Mouse (Mus musculus) left cerebral cortex, postnatal 10 days (tissue): ENCODE measurements at regions not wholly inside any gene's neighbourhood (a gene's known extent, or its start where the extent isn't known, plus 50 kb on each side); places are given as distances from the start of the nearest gene placed in this dataset.

Experiments used
- DNase-seq, 2 experiments: peaks; one replicate each; pipeline ENCODE4 v3.0.0; 2021 to 2022; ENCODE audit warnings: low spot score in 2 of 2, mixed read lengths in 1 of 2; ENCODE audit errors: extremely low spot score in 1 of 2
- intact Hi-C: fragments of 180-260 bp; cut with DNase I; formaldehyde crosslinking; loops from one replicate; pipeline ENCODE4 v1.15.1; 2025

DNA sequence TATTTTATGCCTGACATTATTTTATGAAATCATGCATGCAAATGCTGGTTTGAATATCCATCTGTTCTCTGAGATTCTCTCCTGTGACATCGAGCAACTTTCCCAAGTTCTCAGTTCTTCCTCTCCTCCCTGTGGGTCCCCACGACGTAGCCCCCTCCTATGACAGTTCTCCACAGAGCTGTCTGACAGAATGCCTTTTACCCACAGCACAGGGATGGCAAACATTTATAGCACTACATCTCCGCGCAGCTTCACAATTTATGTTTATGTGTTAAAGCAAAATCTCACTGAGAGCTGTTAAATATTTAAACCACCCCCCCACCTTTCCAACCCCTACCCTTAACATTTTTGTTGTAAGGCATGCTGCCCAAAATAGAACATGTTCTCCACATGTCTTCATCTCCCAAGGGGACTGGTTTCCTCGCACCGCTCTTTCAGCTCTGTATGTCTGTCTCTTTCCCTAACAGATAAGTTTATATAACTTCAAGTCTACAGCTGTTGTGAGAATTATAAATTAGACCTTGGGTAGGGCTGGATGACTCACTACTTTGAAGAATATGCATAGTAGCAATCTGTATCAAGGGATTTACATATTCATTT is 63.5 kb upstream of the Ndst3 start:
- DNase-seq, result no peak
- intact Hi-C loops, result loop anchor here (10.0 kb wide), 1 partner anchor 321 kb away; no protein-coding TSS in a partner anchor

- no peak for DNase-seq
- intact Hi-C loops, result loop anchor here (10.0 kb wide), 1 partner anchor 320 kb away; no protein-coding TSS in a partner anchor
Measured at GRCm38 (mm10) chr3:123754927-123755326, 64.3 kb upstream of the Ndst3 start.

DNA sequence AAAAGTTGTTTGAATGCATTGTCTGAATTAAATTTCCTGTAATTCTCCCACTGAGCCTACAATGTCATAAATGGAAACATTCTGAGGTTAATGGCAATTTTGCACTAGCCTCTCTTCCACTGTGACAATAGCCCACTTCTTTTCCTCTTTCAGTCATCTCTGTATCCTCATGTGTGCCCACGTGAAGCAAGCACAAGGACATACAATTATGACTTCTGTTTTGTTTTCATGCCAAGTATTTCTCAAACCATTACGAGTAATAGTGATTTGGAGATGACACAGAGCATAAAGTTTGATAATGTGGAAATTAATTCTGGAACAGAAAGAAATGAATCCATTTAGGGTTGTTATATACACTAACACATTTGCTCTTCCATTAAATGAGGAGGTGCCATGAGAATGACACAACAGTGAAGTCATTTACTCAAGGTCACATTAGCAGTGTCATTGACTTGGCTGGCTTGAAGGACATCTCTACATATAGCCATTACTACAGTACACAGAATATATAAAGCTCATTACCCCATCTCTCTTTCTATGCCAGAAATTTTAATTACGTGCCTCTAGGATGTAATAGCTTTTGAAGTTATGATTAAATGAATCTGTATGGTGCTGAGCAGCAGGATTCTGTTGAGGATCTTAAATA is 75.4 kb upstream of the Ndst3 start:
- intact Hi-C loops, result no loop called here
- no peak for DNase-seq

DNA sequence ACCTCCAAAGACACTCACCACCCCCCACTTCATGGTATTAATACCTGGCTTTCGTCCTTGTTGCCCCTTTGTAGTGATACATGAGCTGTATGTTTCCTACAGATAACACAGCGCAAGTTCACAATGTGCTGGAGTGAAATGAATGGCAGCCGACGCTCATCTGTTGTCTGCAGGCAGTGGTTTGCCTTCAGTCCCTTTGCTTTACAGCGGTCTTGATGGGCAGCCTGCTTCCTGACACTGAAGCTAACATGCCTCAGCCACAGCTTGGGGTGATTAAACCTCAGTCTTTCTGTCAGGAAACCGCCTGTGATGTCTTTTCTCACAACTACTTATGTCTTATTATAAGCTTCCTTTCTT is 75.9 kb upstream of the Ndst3 start:
- intact Hi-C loops, result no loop called here
- DNase-seq, result no peak

DNA sequence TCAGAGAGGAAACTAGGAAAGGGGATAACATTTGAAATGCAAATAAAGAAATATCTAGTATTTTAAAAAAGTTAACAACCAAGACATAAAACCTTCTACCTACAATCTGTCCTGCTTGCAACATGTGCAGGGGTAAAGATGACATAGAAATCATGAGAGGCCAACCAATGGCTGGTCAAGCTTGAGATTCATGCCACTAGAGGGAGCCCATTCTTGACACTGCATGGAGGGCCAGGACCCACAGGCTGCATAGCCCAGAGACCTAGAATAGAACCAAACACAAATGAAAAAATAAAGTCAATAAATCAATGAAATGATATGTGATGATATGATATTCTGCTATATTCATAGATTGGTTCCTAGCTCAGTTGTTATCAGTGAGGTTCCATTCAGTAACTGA is 89.9 kb upstream of the Ndst3 start:
- intact Hi-C loops, result no loop called here
- peak in 1 of 2 experiments; percentile 20 for DNase-seq

- no peak for DNase-seq
- intact Hi-C loops, result no loop called here
Measured at GRCm38 (mm10) chr3:123781581-123781980, 90.9 kb upstream of the Ndst3 start.

DNA sequence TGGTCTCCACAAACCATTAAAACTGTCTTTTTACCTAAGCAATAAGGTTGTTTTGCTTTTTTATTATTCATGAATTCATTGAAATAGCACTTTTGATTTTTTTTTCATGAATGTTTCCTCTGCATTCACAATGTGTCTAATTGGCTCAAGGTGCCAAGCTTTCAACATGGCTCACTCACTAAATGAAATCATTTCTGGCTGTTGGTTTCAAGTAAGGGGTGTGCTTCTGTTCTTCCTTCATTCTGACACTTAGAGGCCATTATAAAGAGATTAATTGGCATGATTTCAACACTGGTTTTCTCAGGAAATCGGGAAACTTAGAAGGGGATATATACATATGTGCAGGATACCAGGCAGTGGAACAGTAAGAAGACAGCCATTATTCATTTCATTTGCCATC is 93.5 kb upstream of the Ndst3 start:
- intact Hi-C loops, result no loop called here
- no peak for DNase-seq

DNA sequence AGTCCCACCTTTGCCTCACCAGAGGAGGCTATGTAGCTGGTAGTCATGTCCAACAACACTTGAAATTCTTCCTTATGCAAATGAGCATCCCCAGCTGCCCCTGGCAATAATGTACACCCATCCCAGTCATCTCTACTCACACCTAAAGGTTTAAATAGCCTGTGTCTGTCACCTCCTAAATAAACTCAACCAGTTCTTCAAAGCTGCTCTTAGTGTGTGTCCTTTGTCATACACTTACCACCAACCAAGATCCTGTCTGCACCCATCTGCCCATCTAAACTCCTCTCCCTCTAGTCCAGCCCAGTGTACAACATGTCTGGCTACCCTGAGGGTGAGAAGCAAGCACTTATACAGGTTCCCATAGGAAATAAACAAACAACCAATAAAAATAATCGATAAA is 103.4 kb upstream of the Ndst3 start:
- intact Hi-C loops, result no loop called here
- DNase-seq, result no peak

DNA sequence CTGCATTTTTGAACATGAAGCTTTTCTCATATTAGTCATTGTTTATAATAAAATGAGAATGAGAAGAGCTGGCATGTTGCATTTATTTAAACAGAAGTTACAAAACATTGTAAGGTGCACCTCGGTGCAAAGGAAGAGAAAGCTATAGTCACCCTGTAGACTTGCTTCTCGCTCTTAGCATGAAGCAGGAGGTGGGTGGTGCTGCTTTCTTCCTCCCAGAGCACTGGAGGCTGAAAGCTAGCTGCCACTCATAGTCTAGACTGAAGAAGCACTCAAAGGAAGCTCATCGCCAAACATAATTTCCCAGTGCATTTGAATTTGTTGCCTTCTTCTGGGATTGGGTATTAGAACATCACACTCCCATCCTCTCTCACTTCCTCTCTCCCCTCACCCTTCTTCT is 114.7 kb upstream of the Ndst3 start:
- intact Hi-C loops, result no loop called here
- no peak for DNase-seq

DNA sequence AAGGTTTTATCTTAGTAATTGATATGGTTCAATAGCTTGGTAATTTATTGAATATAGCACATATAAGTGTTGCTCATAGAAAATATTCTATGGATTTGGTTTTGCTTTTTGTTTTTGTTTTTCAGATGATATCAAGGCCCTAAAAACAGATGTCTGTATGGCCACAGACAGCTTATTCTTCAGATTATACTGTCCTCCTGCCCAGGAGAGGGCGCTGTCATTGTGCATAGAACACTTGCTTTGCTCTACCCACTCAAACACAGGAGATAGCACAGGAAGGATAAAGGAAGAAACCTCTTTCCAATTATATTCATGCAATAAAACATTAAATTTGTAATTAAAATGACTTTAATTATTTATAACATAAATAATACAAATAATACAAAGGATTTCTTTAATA is 115.4 kb upstream of the Ndst3 start:
- peak in 1 of 2 experiments; percentile 16 for DNase-seq
- intact Hi-C loops, result no loop called here

- no peak for DNase-seq
- intact Hi-C loops, result no loop called here
Measured at GRCm38 (mm10) chr3:123806546-123806945, 115.9 kb upstream of the Ndst3 start.

GRCm38 (mm10) chr3:123810018-123810942 is 119.6 kb upstream of the Ndst3 start:
- DNase-seq, result no peak
- intact Hi-C loops, result no loop called here

GRCm38 (mm10) chr3:123810943-123811499 is 120.4 kb upstream of the Ndst3 start:
- no peak for DNase-seq
- intact Hi-C loops, result no loop called here

- DNase-seq, result no peak
- intact Hi-C loops, result no loop called here
Measured at GRCm38 (mm10) chr3:123828790-123829189, 138.1 kb upstream of the Ndst3 start.

- DNase-seq, result no peak
- intact Hi-C loops, result no loop called here
Measured at GRCm38 (mm10) chr3:123838385-123839170, 147.9 kb upstream of the Ndst3 start.

DNA sequence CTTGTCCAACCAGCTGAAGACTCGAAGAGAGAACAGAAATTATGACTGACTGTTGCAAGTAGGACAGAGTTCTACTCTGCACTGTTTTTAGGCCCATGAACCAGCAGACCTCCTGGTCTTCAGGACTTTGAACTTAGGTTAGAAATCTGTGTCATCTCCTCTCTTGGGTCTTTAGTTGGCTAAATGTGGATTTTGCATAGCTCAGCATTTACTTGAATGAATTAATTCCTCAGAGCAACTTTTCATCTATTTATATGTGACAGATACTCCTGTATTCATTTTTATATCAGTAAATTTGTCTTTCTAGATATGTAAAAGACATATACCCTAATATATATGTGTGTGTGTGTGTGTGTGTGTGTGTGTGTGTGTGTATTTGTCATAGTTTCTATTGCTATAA is 155.9 kb upstream of the Ndst3 start:
- no peak for DNase-seq
- intact Hi-C loops, result no loop called here

GRCm38 (mm10) chr3:123848663-123849062 is 158.0 kb upstream of the Ndst3 start:
- DNase-seq, result no peak
- intact Hi-C loops, result no loop called here

DNA sequence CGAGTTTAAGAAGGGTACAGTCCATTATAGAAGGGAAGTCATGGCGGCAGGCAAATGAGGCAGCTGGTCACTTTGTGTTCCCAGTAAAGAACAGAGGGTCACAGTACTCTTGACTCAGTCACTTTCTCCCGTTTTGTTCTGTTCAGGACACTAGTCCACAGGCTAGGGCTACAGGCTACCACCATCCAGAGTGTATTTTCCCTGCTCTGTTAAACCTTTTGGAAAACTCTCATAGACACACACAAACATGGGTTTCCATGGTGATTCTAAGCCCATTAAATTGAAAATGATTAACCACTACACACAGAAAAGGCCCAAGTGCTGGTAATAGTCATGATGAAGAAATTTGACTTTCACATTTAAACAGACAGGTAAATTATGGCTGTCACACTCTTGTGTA is 162.2 kb upstream of the Ndst3 start:
- DNase-seq, result no peak
- intact Hi-C loops, result no loop called here

GRCm38 (mm10) chr3:123873709-123874108 is 183.1 kb upstream of the Ndst3 start:
- no peak for DNase-seq
- intact Hi-C loops, result no loop called here
